Mouse (Mus musculus) hindbrain, embryonic 16.5 days (tissue): ENCODE data around the gene Fam83d. TPM values are rescaled to one million over a fixed set of nuclear protein-coding genes. Genes with fewer than 3 reads are reported as not detected.

ENCODE experiments used
- ATAC-seq: fragments of 200-750 bp; cut with Nextera tagmentation; 2 replicates; pipeline ENCODE4 v1.8.0; 2017; ENCODE audit warnings: moderate TSS enrichment, moderate library complexity
- H3K27ac ChIP-seq: fragments of 300-500 bp; sonication (generic); 2 replicates; pipeline ENCODE4 v1.5.1; 2014; ENCODE audit warnings: low read depth, mild to moderate bottlenecking, control low read depth, low read length, moderate library complexity
- H3K27me3 ChIP-seq: fragments of 300-500 bp; sonication (generic); replicated peaks from 2 replicates; pipeline ENCODE4 v1.6.1; 2014; ENCODE audit warnings: low read length; ENCODE audit not compliant: control insufficient read depth, insufficient read depth
- H3K36me3 ChIP-seq: fragments of 300-500 bp; sonication (generic); 2 replicates; pipeline ENCODE4 v1.6.1; 2014; ENCODE audit warnings: mild to moderate bottlenecking, low read length, moderate library complexity, mixed read lengths; ENCODE audit not compliant: control insufficient read depth, insufficient read depth
- H3K4me1 ChIP-seq: fragments of 300-500 bp; sonication (generic); 2 replicates; pipeline ENCODE4 v1.6.1; 2014; ENCODE audit warnings: low read depth, low read length; ENCODE audit not compliant: control insufficient read depth, insufficient read depth
- H3K4me2 ChIP-seq: fragments of 300-500 bp; sonication (generic); 2 replicates; pipeline ENCODE4 v1.6.1; 2014; ENCODE audit warnings: mild to moderate bottlenecking, low read length, control low read depth, moderate library complexity
- H3K4me3 ChIP-seq: fragments of 300-500 bp; sonication (generic); 2 replicates; pipeline ENCODE4 v1.5.1; 2014; ENCODE audit warnings: mild to moderate bottlenecking, low read length, control low read depth, moderate library complexity
- H3K9ac ChIP-seq: fragments of 300-500 bp; sonication (generic); 2 replicates; pipeline ENCODE4 v1.6.1; 2014; ENCODE audit warnings: low read depth, mild to moderate bottlenecking, control low read depth, low read length, moderate library complexity
- H3K9me3 ChIP-seq: fragments of 300-500 bp; sonication (generic); 2 replicates; pipeline ENCODE4 v1.6.1; 2014; ENCODE audit warnings: mild to moderate bottlenecking, low read length, moderate library complexity; ENCODE audit not compliant: control insufficient read depth
- WGBS: fragments of 180-500 bp; shearing (Covaris S2); extraction: QIAGEN DNeasy Blood & Tissue Kit; methylation state at CpG from one replicate; pipeline ENCODE4 v1.1.7; 2014; 5-methylcytosine and 5-hydroxymethylcytosine counted together
- polyA plus RNA-seq: library from polyadenylated mRNA; unstranded; fragments of >200 nt; fragmentation: Nextera tagmentation; extraction: Ambion mirVana; gene quantifications from 2 replicates; pipeline ENCODE4 v1.2.1, GENCODE M21; 2015

Gene Fam83d
- polyA plus RNA-seq, 1 experiment from 2014 or later: 7.9 TPM

DNA sequence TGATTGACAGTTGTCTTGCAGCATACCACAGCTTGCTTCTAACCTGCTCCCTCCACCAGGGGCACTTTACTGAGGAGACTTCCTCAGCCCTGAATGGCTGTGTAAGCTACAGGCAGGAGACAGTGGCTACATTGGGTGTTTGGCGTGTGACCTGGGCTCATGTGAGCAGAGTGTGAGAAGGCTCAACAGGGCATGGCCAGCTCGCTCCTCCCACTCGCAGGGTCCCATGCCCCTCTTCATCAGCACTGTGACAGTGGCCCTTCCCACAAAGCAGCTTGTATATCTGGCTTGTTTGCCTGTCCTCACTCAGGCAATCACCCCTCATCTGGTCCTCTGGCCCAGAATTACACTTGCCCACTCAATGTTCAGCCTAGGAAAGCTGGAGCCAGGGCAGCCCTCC lies 28.8 kb upstream of the Fam83d start:
- H3K4me3 ChIP-seq: no peak overlapping the region
- peak; percentile 32; the same call in 1 of the 2 replicates for ATAC-seq
- WGBS: 72% methylated on average over 3 of the region's 3 CpGs

DNA sequence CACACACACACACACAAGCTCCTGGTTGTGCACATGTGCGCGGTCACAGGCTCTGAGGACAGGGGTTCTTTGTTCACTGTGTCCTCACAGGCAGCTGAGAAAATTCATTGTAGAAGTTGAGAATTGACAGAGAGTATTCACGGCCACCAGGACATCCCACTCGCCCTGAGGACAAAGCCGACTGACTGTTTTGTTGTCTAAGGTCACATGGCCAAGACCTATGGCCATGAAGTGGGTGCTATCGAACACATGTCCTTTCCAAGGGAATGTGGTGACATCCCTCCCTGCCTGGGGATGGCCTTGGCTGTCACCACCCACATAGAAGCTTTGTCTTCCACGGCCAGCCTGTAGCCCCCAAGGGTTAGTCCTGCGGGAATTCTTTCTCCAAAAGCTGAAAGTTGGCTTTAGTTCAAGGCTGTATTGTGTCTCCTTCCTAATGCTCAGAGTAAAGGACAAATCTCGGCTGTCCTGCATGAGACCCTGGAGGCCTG lies 26.8 kb upstream of the Fam83d start:
- H3K4me2 ChIP-seq: no peak overlapping the region
- H3K27ac ChIP-seq: no peak overlapping the region
- H3K27me3 ChIP-seq: no peaks in the 10 kb centered on the region
- no peaks in the 10 kb centered on the region for H3K9me3 ChIP-seq
- peaks cover 4% of the 10 kb centered on the region; the same call in 1 of the 2 replicates for H3K4me1 ChIP-seq
- ATAC-seq: peak; percentile 38; the same call in 1 of the 2 replicates
- no peak overlapping the region for H3K9ac ChIP-seq
- H3K36me3 ChIP-seq: no peaks in the 10 kb centered on the region
- WGBS: 30% methylated on average over 9 of the region's 9 CpGs
- no peak overlapping the region for H3K4me3 ChIP-seq

More for the DNA sequence above, 28.8 kb upstream of the Fam83d start:
- H3K27me3 ChIP-seq: no peaks in the 10 kb centered on the region
- H3K36me3 ChIP-seq: no peaks in the 10 kb centered on the region
- no peak overlapping the region for H3K9ac ChIP-seq
- no peak overlapping the region for H3K27ac ChIP-seq
- peaks cover 9% of the 10 kb centered on the region; the same call in 1 of the 2 replicates for H3K4me1 ChIP-seq
- no peak overlapping the region for H3K4me2 ChIP-seq
- H3K9me3 ChIP-seq: no peaks in the 10 kb centered on the region

DNA sequence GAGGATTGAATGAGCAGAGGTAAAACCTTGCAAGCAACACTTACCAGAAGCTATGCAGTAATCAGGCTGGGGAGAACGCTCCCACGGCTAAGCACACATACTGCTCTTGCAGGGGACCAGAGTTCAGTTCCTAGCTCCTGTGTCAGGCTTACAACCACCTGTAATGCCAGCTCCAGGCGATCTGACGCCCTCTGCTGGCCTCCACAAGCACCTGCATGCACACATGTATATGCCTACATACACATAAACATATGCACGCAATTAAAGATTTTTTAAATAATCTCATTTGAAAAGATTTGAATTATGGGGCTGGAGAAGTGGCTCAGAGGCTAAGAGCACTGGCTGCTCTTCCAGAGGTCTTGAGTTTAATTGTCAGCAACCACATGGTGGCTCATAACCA lies 25.5 kb upstream of the Fam83d start:
- no peak overlapping the region for H3K9ac ChIP-seq
- H3K4me3 ChIP-seq: no peak overlapping the region
- WGBS: 79% methylated on average over 5 of the region's 5 CpGs
- no peaks in the 10 kb centered on the region for H3K36me3 ChIP-seq
- no peak overlapping the region for H3K27ac ChIP-seq
- no peaks in the 10 kb centered on the region for H3K9me3 ChIP-seq
- ATAC-seq: no peak
- H3K4me1 ChIP-seq: peaks cover 4% of the 10 kb centered on the region; the same call in 1 of the 2 replicates
- no peak overlapping the region for H3K4me2 ChIP-seq
- H3K27me3 ChIP-seq: no peaks in the 10 kb centered on the region

DNA sequence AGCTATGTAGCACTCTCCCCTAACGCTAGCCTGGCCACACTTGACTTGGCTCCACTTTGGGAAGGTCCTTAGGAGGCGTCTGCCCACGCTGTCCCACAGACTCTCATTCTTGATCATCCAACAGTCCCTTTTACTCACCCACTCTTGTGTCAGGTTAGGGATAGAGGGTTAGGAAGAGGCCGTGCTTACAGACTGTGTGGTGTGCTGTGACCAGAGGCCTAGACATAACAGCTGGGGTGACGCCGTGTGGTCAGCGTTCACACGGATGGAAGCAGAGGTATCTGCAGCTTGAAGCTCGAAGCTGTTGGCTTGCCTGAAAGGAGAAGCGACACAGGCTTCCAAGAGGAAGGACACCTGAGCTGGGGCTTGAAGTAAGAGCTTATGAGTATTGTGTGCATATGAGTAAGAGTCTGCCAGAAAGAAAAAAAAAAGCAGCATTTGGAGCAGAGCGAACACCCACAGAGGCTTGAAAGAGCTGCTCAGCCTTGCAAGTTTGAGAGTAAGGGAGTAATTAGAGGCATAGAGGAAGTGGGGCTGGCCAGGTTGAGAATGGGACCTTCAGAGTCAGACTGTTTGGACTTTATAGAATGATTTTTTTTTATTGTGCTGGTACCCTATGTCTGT lies 24.3 kb upstream of the Fam83d start:
- no peaks in the 10 kb centered on the region for H3K36me3 ChIP-seq
- no peaks in the 10 kb centered on the region for H3K9me3 ChIP-seq
- no peak overlapping the region for H3K27ac ChIP-seq
- no peak overlapping the region for H3K9ac ChIP-seq
- 90% methylated on average over 11 of the region's 11 CpGs for WGBS
- no peak for ATAC-seq
- peaks cover 1% of the 10 kb centered on the region; the same call in 1 of the 2 replicates for H3K4me1 ChIP-seq
- H3K4me2 ChIP-seq: no peak overlapping the region
- no peaks in the 10 kb centered on the region for H3K27me3 ChIP-seq
- no peak overlapping the region for H3K4me3 ChIP-seq

DNA sequence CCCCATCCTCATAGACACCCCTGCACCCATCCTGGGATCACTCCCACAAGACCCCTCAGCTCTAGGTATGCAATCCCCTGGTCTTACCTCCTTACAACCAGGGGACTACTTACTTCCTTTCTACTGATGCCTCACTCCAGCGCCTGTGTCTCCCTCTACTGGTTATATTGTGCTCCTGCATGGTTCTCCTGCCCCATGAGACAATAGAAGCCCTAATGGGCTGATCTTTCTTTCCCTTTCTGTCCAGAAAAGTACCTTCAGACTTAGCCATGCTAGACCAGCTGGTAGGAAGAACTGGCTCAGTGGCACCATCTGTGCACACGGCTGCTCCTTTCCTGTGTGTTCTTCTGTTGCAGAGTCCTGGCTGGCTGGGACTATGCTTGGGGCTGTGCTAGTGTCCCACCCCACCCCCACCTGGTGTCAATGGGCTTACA lies 22.8 kb upstream of the Fam83d start:
- ATAC-seq: peak; percentile 40; the same call in 1 of the 2 replicates

DNA sequence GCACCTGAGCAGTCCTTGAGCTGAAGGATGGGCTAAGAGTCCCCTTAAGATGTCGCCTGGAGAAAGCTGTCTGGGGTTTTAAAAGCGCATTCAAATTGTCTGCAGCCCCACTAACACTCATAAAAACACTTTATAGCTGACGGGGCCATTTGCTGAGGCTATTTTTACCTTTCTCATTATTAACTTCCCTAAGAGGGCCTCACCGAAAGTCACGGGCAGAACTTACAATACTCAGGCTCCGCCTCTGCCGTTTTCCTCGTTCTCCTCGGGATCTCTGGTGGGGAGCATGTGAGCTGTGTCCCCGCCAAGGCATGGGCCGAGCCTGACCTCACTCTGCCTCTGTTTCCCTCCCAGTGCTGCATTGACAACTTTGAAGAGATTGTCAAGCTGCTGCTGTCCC lies 21.7 kb upstream of the Fam83d start:
- H3K4me3 ChIP-seq: no peak overlapping the region
- no peak for ATAC-seq
- no peaks in the 10 kb centered on the region; the same call in 1 of the 2 replicates for H3K4me1 ChIP-seq
- H3K27ac ChIP-seq: no peak overlapping the region
- WGBS: 80% methylated on average over 11 of the region's 11 CpGs
- H3K4me2 ChIP-seq: no peak overlapping the region
- H3K9me3 ChIP-seq: no peaks in the 10 kb centered on the region
- H3K27me3 ChIP-seq: no peaks in the 10 kb centered on the region
- H3K36me3 ChIP-seq: no peaks in the 10 kb centered on the region
- H3K9ac ChIP-seq: no peak overlapping the region

More for the DNA sequence above, 22.8 kb upstream of the Fam83d start:
- Histone ChIP-seq H3K4me3 (no peak overlapping the region), H3K9ac (no peak overlapping the region), H3K9me3 (no peaks in the 10 kb centered on the region), H3K27me3 (no peaks in the 10 kb centered on the region), H3K27ac (no peak overlapping the region), H3K4me1 (no peaks in the 10 kb centered on the region; the same call in 1 of the 2 replicates), H3K4me2 (no peak overlapping the region), H3K36me3 (no peaks in the 10 kb centered on the region)
- 20% methylated on average over 2 of the region's 2 CpGs for WGBS

DNA sequence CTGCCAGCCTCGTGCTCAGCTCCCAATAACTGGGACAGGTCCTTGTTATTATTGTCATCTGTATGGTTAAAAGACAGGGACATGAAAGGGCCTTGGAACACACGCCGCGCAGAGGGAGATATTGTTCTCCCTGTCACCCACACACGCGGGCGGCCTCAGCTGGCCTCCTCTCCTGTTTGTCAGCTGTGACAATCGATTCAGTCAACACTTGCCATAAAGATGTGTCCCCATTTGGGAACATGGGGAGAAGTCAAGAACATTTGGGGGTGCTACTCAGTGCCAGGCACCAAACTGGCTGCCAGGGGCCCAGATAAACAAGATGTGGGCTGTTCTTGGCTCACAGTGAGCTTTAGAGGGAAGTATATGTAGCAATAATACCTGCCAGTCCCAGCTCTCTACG lies 18.5 kb upstream of the Fam83d start:
- Histone ChIP-seq H3K4me1 (no peaks in the 10 kb centered on the region), H3K36me3 (no peaks in the 10 kb centered on the region), H3K4me3 (no peak overlapping the region), H3K9me3 (no peaks in the 10 kb centered on the region), H3K9ac (no peak overlapping the region), H3K27ac (no peak overlapping the region), H3K4me2 (no peak overlapping the region), H3K27me3 (no peaks in the 10 kb centered on the region)
- ATAC-seq: no peak
- WGBS: 78% methylated on average over 9 of the region's 9 CpGs

DNA sequence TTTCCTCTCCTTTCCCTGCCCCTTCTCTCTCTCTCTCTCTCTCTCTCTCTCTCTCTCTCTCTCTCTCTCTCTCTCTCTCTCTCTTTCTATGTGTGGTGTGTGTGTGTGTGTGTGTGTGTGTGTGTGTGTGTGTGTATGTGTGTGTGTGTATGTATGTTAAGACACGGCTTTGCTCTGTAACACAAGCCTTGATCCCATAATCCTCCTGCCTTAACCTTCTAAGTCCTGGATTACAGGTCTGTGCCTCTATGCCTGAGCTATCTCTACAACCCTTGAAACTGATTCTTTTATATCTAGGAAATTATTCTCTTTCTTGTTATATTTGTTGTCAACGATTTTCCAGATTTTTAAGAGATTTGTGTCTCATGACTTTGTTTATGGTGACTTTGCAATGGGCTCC lies 7.7 kb upstream of the Fam83d start:
- ATAC-seq: no peak
- Histone ChIP-seq H3K27me3 (no peaks in the 10 kb centered on the region), H3K4me2 (no peak overlapping the region), H3K4me3 (no peak overlapping the region), H3K9ac (no peak overlapping the region), H3K36me3 (peaks cover 7% of the 10 kb centered on the region; the same call in 1 of the 2 replicates), H3K27ac (no peak overlapping the region), H3K9me3 (no peaks in the 10 kb centered on the region), H3K4me1 (no peaks in the 10 kb centered on the region)
- WGBS: 84% methylated on average over 2 of the region's 2 CpGs

DNA sequence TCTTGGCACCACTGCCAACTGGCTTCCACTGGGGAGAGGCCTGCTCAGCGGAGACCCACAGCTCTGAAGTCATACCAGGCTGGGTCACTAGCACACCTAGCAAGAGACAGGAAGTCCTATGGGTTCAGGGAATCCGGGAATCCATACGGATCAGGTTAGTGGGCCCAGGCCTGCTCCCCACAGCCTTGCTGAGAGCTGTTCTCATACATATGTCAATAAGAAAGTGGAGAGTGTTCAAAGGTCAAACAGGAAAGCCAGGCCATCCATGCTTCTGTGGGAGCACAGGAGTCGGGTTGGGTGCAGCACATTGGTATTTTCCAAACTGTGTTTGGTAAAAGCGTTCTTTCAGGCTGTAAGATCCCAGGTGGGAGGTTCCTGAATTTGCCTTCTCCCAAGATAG lies 5.6 kb upstream of the Fam83d start:
- ATAC-seq: no peak
- 92% methylated on average over 5 of the region's 5 CpGs for WGBS

More for the DNA sequence above, 5.6 kb upstream of the Fam83d start:
- Histone ChIP-seq H3K4me2 (no peak overlapping the region), H3K27ac (no peak overlapping the region), H3K9ac (no peak overlapping the region), H3K9me3 (no peaks in the 10 kb centered on the region), H3K36me3 (peaks cover 7% of the 10 kb centered on the region; the same call in 1 of the 2 replicates), H3K4me1 (no peaks in the 10 kb centered on the region), H3K4me3 (no peak overlapping the region), H3K27me3 (no peaks in the 10 kb centered on the region)
